Mouse (Mus musculus) forebrain, embryonic 13.5 days (tissue): ENCODE results near the gene Erf. TPM values are rescaled to one million over a fixed set of nuclear protein-coding genes. Genes with fewer than 3 reads are reported as not detected.
A peak's percentile ranks its signal among the peaks of the same experiment; 100 is the strongest.
"Not testable (repeated sequence)": the region's sequence is repeated elsewhere in the genome, so short reads cannot be mapped to it uniquely, and the experiment has no call there.

Experiments
- ATAC-seq: fragments of 200-750 bp; cut with Nextera tagmentation; 2 replicates; pipeline ENCODE4 v1.8.0; 2017
- H3K27ac ChIP-seq: fragments of 300-500 bp; sonication (generic); 2 replicates; pipeline ENCODE4 v1.5.1; 2015; ENCODE audit warnings: inconsistent platforms, mild to moderate bottlenecking, moderate library complexity
- H3K27me3 ChIP-seq: fragments of 300-500 bp; sonication (generic); 2 replicates; pipeline ENCODE4 v1.6.1; 2015; ENCODE audit warnings: mild to moderate bottlenecking, inconsistent platforms
- H3K36me3 ChIP-seq: fragments of 300-500 bp; sonication (generic); 2 replicates; pipeline ENCODE4 v1.6.1; 2015; ENCODE audit warnings: mild to moderate bottlenecking, inconsistent platforms; ENCODE audit not compliant: poor library complexity, severe bottlenecking
- H3K4me1 ChIP-seq: fragments of 300-500 bp; sonication (generic); 2 replicates; pipeline ENCODE4 v1.6.1; 2015; ENCODE audit warnings: inconsistent platforms
- H3K4me2 ChIP-seq: fragments of 300-500 bp; sonication (generic); 2 replicates; pipeline ENCODE4 v1.6.1; 2015; ENCODE audit warnings: inconsistent platforms, mild to moderate bottlenecking, moderate library complexity
- H3K4me3 ChIP-seq: fragments of 300-500 bp; sonication (generic); 2 replicates; pipeline ENCODE4 v1.5.1; 2015; ENCODE audit warnings: mild to moderate bottlenecking, inconsistent platforms
- H3K9ac ChIP-seq: fragments of 300-500 bp; sonication (generic); 2 replicates; pipeline ENCODE4 v1.6.1; 2015; ENCODE audit warnings: mild to moderate bottlenecking, inconsistent platforms
- H3K9me3 ChIP-seq: fragments of 300-500 bp; sonication (generic); replicated peaks from 2 replicates; pipeline ENCODE4 v1.6.1; 2016; ENCODE audit warnings: inconsistent platforms
- WGBS: fragments of 180-500 bp; shearing (Covaris S2); methylation state at CpG from one replicate; pipeline ENCODE4 v1.1.7; 2015; 5-methylcytosine and 5-hydroxymethylcytosine counted together
- polyA plus RNA-seq: library from polyadenylated mRNA; unstranded; fragments of >200 nt; fragmentation: Nextera tagmentation; extraction: Ambion mirVana; gene quantifications from 2 replicates; pipeline ENCODE4 v1.2.1, GENCODE M21; 2015

The Erf gene
- polyA plus RNA-seq, 1 experiment from 2014 or later = 5.5 TPM

GRCm38 (mm10) chr7:25270652-25271633 lies 20.4 kb upstream of the Erf start:
- WGBS = 91% methylated on average over 35 of the region's 35 CpGs
- Histone ChIP-seq H3K9ac (peak overlapping the region; percentile 82; the same call in 1 of the 2 replicates), H3K4me2 (no peak overlapping the region), H3K27me3 (no peaks in the 10 kb centered on the region), H3K36me3 (peaks cover 43% of the 10 kb centered on the region), H3K4me1 (peaks cover 52% of the 10 kb centered on the region), H3K4me3 (no peak overlapping the region), H3K27ac (no peak overlapping the region), H3K9me3 (no peaks in the 10 kb centered on the region)
- ATAC-seq = no peak

- peak overlapping the region; percentile 74 for H3K4me3 ChIP-seq
- peak overlapping the region; percentile 82 for H3K9ac ChIP-seq
- WGBS = 88% methylated on average over 8 of the region's 8 CpGs
- no peaks in the 10 kb centered on the region for H3K9me3 ChIP-seq
- H3K27me3 ChIP-seq = no peaks in the 10 kb centered on the region
- H3K27ac ChIP-seq = no peak overlapping the region
- ATAC-seq = no peak
- peak overlapping the region; percentile 85 for H3K4me2 ChIP-seq
- H3K36me3 ChIP-seq = peaks cover 38% of the 10 kb centered on the region
- H3K4me1 ChIP-seq = peaks cover 41% of the 10 kb centered on the region
These were observed 19.1 kb upstream of the Erf start for GRCm38 (mm10) chr7:25269545-25270271.

GRCm38 (mm10) chr7:25269029-25269428 lies 18.5 kb upstream of the Erf start:
- no peaks in the 10 kb centered on the region for H3K27me3 ChIP-seq
- H3K9ac ChIP-seq = peak overlapping the region; percentile 82
- H3K4me1 ChIP-seq = peaks cover 35% of the 10 kb centered on the region
- peaks cover 36% of the 10 kb centered on the region for H3K36me3 ChIP-seq
- 51% methylated on average over 4 of the region's 4 CpGs for WGBS
- ATAC-seq = no peak
- H3K4me2 ChIP-seq = peak overlapping the region; percentile 85
- no peaks in the 10 kb centered on the region for H3K9me3 ChIP-seq
- peak overlapping the region; percentile 78; the same call in 1 of the 2 replicates for H3K27ac ChIP-seq
- peak overlapping the region; percentile 74 for H3K4me3 ChIP-seq

- 5% methylated on average over 7 of the region's 7 CpGs for WGBS
- no peaks in the 10 kb centered on the region for H3K27me3 ChIP-seq
- H3K36me3 ChIP-seq = peaks cover 31% of the 10 kb centered on the region
- peak overlapping the region; percentile 74 for H3K4me3 ChIP-seq
- H3K9me3 ChIP-seq = no peaks in the 10 kb centered on the region
- peaks cover 31% of the 10 kb centered on the region for H3K4me1 ChIP-seq
- H3K9ac ChIP-seq = peak overlapping the region; percentile 82
- no peak for ATAC-seq
- peak overlapping the region; percentile 85 for H3K4me2 ChIP-seq
- H3K27ac ChIP-seq = peak overlapping the region; percentile 78
These were observed 18.0 kb upstream of the Erf start for GRCm38 (mm10) chr7:25268588-25268987.

GRCm38 (mm10) chr7:25267751-25268463 lies 17.3 kb upstream of the Erf start:
- H3K27ac ChIP-seq = peak overlapping the region; percentile 78
- ATAC-seq = peak; percentile 97
- no peaks in the 10 kb centered on the region for H3K27me3 ChIP-seq
- peak overlapping the region; percentile 74 for H3K4me3 ChIP-seq
- H3K36me3 ChIP-seq = peaks cover 25% of the 10 kb centered on the region
- H3K9me3 ChIP-seq = no peaks in the 10 kb centered on the region
- WGBS = under 1% methylated on average over 33 of the region's 33 CpGs
- H3K4me1 ChIP-seq = peaks cover 26% of the 10 kb centered on the region
- peak overlapping the region; percentile 82 for H3K9ac ChIP-seq
- peak overlapping the region; percentile 85 for H3K4me2 ChIP-seq

GRCm38 (mm10) chr7:25267301-25267750 lies 16.8 kb upstream of the Erf start, which contains the start of gene Cic:
Gene Cic (plus strand): TSS chr7:25267704.
- Histone ChIP-seq H3K9me3 (no peaks in the 10 kb centered on the region), H3K27me3 (no peaks in the 10 kb centered on the region)
- WGBS = under 1% methylated on average over 29 of the region's 29 CpGs

GRCm38 (mm10) chr7:25266180-25266962 lies 15.8 kb upstream of the Erf start:
- peak overlapping the region; percentile 60 for H3K4me2 ChIP-seq
- H3K4me3 ChIP-seq = 0 out of 2 replicates have a peak overlapping the region, but pooled peaks have one; percentile 74
- no peaks in the 10 kb centered on the region for H3K9me3 ChIP-seq
- H3K36me3 ChIP-seq = peaks cover 9% of the 10 kb centered on the region
- 89% methylated on average over 8 of the region's 8 CpGs for WGBS
- no peaks in the 10 kb centered on the region for H3K27me3 ChIP-seq
- H3K4me1 ChIP-seq = peaks cover 26% of the 10 kb centered on the region
- ATAC-seq = no peak
- no peak overlapping the region for H3K27ac ChIP-seq
- no peak overlapping the region for H3K9ac ChIP-seq

More at GRCm38 (mm10) chr7:25267301-25267750, 16.8 kb upstream of the Erf start, which contains the start of gene Cic:
- peaks cover 19% of the 10 kb centered on the region for H3K36me3 ChIP-seq
- ATAC-seq = peak; percentile 84
- H3K4me2 ChIP-seq = peak within 1 kb of the TSS; percentile 85
- H3K9ac ChIP-seq = peak within 1 kb of the TSS; percentile 82
- H3K27ac ChIP-seq = peak within 1 kb of the TSS; percentile 78
- H3K4me1 ChIP-seq = peaks cover 26% of the 10 kb centered on the region
- H3K4me3 ChIP-seq = peak within 1 kb of the TSS; percentile 74

- not testable (repeated sequence) for H3K9ac ChIP-seq, H3K36me3 ChIP-seq, H3K4me2 ChIP-seq, H3K9me3 ChIP-seq, H3K27ac ChIP-seq, H3K27me3 ChIP-seq, ATAC-seq, H3K4me3 ChIP-seq
- peaks cover 26% of the 10 kb centered on the region for H3K4me1 ChIP-seq
- WGBS = 92% methylated on average over 5 of the region's 5 CpGs
These were observed 15.2 kb upstream of the Erf start for GRCm38 (mm10) chr7:25265743-25266142.

- ATAC-seq = no peak
- H3K27me3 ChIP-seq = no peaks in the 10 kb centered on the region
- H3K9ac ChIP-seq = no peak overlapping the region
- no peak overlapping the region for H3K4me2 ChIP-seq
- no peak overlapping the region for H3K4me3 ChIP-seq
- peaks cover 12% of the 10 kb centered on the region for H3K4me1 ChIP-seq
- H3K27ac ChIP-seq = no peak overlapping the region
- 23% methylated on average over 17 of the region's 17 CpGs for WGBS
- H3K9me3 ChIP-seq = no peaks in the 10 kb centered on the region
- H3K36me3 ChIP-seq = no peaks in the 10 kb centered on the region
These were observed 13.7 kb upstream of the Erf start for GRCm38 (mm10) chr7:25263968-25264870.

- Histone ChIP-seq H3K27me3 (no peaks in the 10 kb centered on the region), H3K9ac (no peak overlapping the region), H3K4me1 (peaks cover 4% of the 10 kb centered on the region; the same call in 1 of the 2 replicates)
These were observed 11.3 kb upstream of the Erf start for GRCm38 (mm10) chr7:25261896-25262295.

More at GRCm38 (mm10) chr7:25261896-25262295, 11.3 kb upstream of the Erf start:
- Histone ChIP-seq H3K27ac (no peak overlapping the region), H3K9me3 (no peaks in the 10 kb centered on the region), H3K4me2 (no peak overlapping the region), H3K36me3 (no peaks in the 10 kb centered on the region), H3K4me3 (no peak overlapping the region)
- no peak for ATAC-seq
- WGBS = 81% methylated on average over 1 of the region's 1 CpGs
